Mouse (Mus musculus): Measurements from ENCODE around the gene Snx4.

GRCm38 (mm10) chr16:33343601-33344000, 92.4 kb downstream of the Snx4 start:
- TF ChIP-seq CTCF (IDR thresholded peaks at IDR 0.05; ENCODE audit: low read depth, low read length) (no peak), GATA2 (IDR thresholded peaks at IDR 0.05; ENCODE audit: borderline replicate concordance, low read depth, low read length) (no peak), POLR2AphosphoS5 (IDR thresholded peaks at IDR 0.05; ENCODE audit: insufficient replicate concordance, low read depth, low read length) (no peak)
